Mouse (Mus musculus) stomach, embryonic 15.5 days (tissue): ENCODE results near the gene Kyat3. TPM values are rescaled to one million over a fixed set of nuclear protein-coding genes. Genes with fewer than 3 reads are reported as not detected.
"Not testable (repeated sequence)": the region's sequence is repeated elsewhere in the genome, so short reads cannot be mapped to it uniquely, and the experiment has no call there.

Source experiments
- ATAC-seq: fragments of 200-750 bp; cut with Nextera tagmentation; 2 replicates; pipeline ENCODE4 v1.8.0; 2017; ENCODE audit warnings: low read depth, moderate number of reproducible peaks, moderate TSS enrichment; ENCODE audit not compliant: insufficient read depth, low FRiP score
- H3K27ac ChIP-seq: fragments of 300-500 bp; sonication (generic); 2 replicates; pipeline ENCODE4 v1.5.1; 2015; ENCODE audit warnings: mild to moderate bottlenecking, inconsistent platforms
- H3K27me3 ChIP-seq: fragments of 300-500 bp; sonication (generic); replicated peaks from 2 replicates; pipeline ENCODE4 v1.6.1; 2015; ENCODE audit warnings: inconsistent platforms
- H3K36me3 ChIP-seq: fragments of 300-500 bp; sonication (generic); 2 replicates; pipeline ENCODE4 v1.6.1; 2015; ENCODE audit warnings: inconsistent platforms
- H3K4me1 ChIP-seq: fragments of 300-500 bp; sonication (generic); 2 replicates; pipeline ENCODE4 v1.6.1; 2015; ENCODE audit warnings: inconsistent platforms
- H3K4me2 ChIP-seq: fragments of 300-500 bp; sonication (generic); 2 replicates; pipeline ENCODE4 v1.6.1; 2015; ENCODE audit warnings: mild to moderate bottlenecking, inconsistent platforms
- H3K4me3 ChIP-seq: fragments of 300-500 bp; sonication (generic); replicated peaks from 2 replicates; pipeline ENCODE4 v1.5.1; 2015; ENCODE audit warnings: inconsistent platforms
- H3K9ac ChIP-seq: fragments of 300-500 bp; sonication (generic); 2 replicates; pipeline ENCODE4 v1.6.1; 2015; ENCODE audit warnings: inconsistent platforms
- H3K9me3 ChIP-seq: fragments of 300-500 bp; sonication (generic); 2 replicates; pipeline ENCODE4 v1.6.1; 2016; ENCODE audit warnings: inconsistent platforms
- WGBS: fragments of 180-500 bp; shearing (Covaris S2); methylation state at CpG from one replicate; pipeline ENCODE4 v1.1.7; 2015; 5-methylcytosine and 5-hydroxymethylcytosine counted together
- polyA plus RNA-seq: library from polyadenylated mRNA; unstranded; fragments of >200 nt; fragmentation: Nextera tagmentation; extraction: Ambion mirVana; gene quantifications from 2 replicates; pipeline ENCODE4 v1.2.1, GENCODE M21; 2015

Gene Kyat3
- polyA plus RNA-seq, 1 experiment from 2014 or later: 17.7 TPM

GRCm38 (mm10) chr3:142710360-142711007, 9.6 kb downstream of the Kyat3 start:
- 17% methylated on average over 10 of the region's 10 CpGs for WGBS
- no peaks in the 10 kb centered on the region for H3K4me1 ChIP-seq
- H3K4me2 ChIP-seq: no peak overlapping the region
- no peak overlapping the region for H3K9ac ChIP-seq
- no peak for ATAC-seq
- no peaks in the 10 kb centered on the region for H3K36me3 ChIP-seq
- H3K9me3 ChIP-seq: no peaks in the 10 kb centered on the region
- no peak overlapping the region for H3K4me3 ChIP-seq
- no peak overlapping the region for H3K27ac ChIP-seq
- no peaks in the 10 kb centered on the region for H3K27me3 ChIP-seq

GRCm38 (mm10) chr3:142711372-142711771, 10.5 kb downstream of the Kyat3 start:
- H3K9ac ChIP-seq: no peak overlapping the region
- H3K4me2 ChIP-seq: no peak overlapping the region
- no peaks in the 10 kb centered on the region for H3K36me3 ChIP-seq
- WGBS: 91% methylated on average over 5 of the region's 5 CpGs
- no peaks in the 10 kb centered on the region for H3K4me1 ChIP-seq
- H3K4me3 ChIP-seq: no peak overlapping the region
- H3K9me3 ChIP-seq: no peaks in the 10 kb centered on the region
- no peaks in the 10 kb centered on the region for H3K27me3 ChIP-seq
- H3K27ac ChIP-seq: no peak overlapping the region
- no peak for ATAC-seq

GRCm38 (mm10) chr3:142712401-142713040, 11.7 kb downstream of the Kyat3 start:
- not testable (repeated sequence) for H3K4me2 ChIP-seq, H3K27me3 ChIP-seq, H3K36me3 ChIP-seq, H3K9me3 ChIP-seq, ATAC-seq, H3K27ac ChIP-seq, H3K4me3 ChIP-seq, H3K9ac ChIP-seq, H3K4me1 ChIP-seq
- 88% methylated on average over 18 of the region's 18 CpGs for WGBS

- peak; percentile 85; the same call in 1 of the 2 replicates for ATAC-seq
- H3K27me3 ChIP-seq: no peaks in the 10 kb centered on the region
- no peaks in the 10 kb centered on the region for H3K4me1 ChIP-seq
- no peak overlapping the region; the same call in 1 of the 2 replicates for H3K27ac ChIP-seq
- no peak overlapping the region for H3K4me2 ChIP-seq
- 55% methylated on average over 2 of the region's 2 CpGs for WGBS
- no peak overlapping the region for H3K9ac ChIP-seq
- no peak overlapping the region for H3K4me3 ChIP-seq
- no peaks in the 10 kb centered on the region for H3K9me3 ChIP-seq
- 0 out of 2 replicates have a peak, but pooled peaks cover 4% of the 10 kb centered on the region for H3K36me3 ChIP-seq
These were observed 24.6 kb downstream of the Kyat3 start for GRCm38 (mm10) chr3:142725481-142725880.

GRCm38 (mm10) chr3:142725969-142726672, 25.3 kb downstream of the Kyat3 start:
- no peak overlapping the region for H3K27ac ChIP-seq
- H3K4me2 ChIP-seq: no peak overlapping the region
- 0 out of 2 replicates have a peak, but pooled peaks cover 4% of the 10 kb centered on the region for H3K36me3 ChIP-seq
- H3K27me3 ChIP-seq: no peaks in the 10 kb centered on the region
- no peak overlapping the region for H3K4me3 ChIP-seq
- WGBS: 81% methylated on average over 22 of the region's 22 CpGs
- 0 out of 2 replicates have a peak, but pooled peaks have one; percentile 35 for ATAC-seq
- H3K9ac ChIP-seq: no peak overlapping the region
- H3K4me1 ChIP-seq: no peaks in the 10 kb centered on the region
- H3K9me3 ChIP-seq: no peaks in the 10 kb centered on the region

GRCm38 (mm10) chr3:142734291-142734690, 33.4 kb downstream of the Kyat3 start:
- no peak overlapping the region for H3K9ac ChIP-seq
- H3K27me3 ChIP-seq: no peaks in the 10 kb centered on the region
- no peak overlapping the region for H3K4me2 ChIP-seq
- 49% methylated on average over 12 of the region's 12 CpGs for WGBS
- ATAC-seq: no peak
- no peak overlapping the region for H3K4me3 ChIP-seq
- H3K9me3 ChIP-seq: no peaks in the 10 kb centered on the region
- no peaks in the 10 kb centered on the region for H3K4me1 ChIP-seq
- no peak overlapping the region for H3K27ac ChIP-seq
- H3K36me3 ChIP-seq: no peaks in the 10 kb centered on the region

GRCm38 (mm10) chr3:142740896-142741295, 40.0 kb downstream of the Kyat3 start:
- no peak overlapping the region for H3K27ac ChIP-seq
- no peak overlapping the region for H3K9ac ChIP-seq
- H3K4me2 ChIP-seq: no peak overlapping the region
- no peaks in the 10 kb centered on the region for H3K36me3 ChIP-seq
- no peaks in the 10 kb centered on the region for H3K27me3 ChIP-seq
- no peaks in the 10 kb centered on the region for H3K9me3 ChIP-seq
- no peak overlapping the region for H3K4me3 ChIP-seq
- ATAC-seq: no peak
- H3K4me1 ChIP-seq: no peaks in the 10 kb centered on the region
- WGBS: 56% methylated on average over 7 of the region's 7 CpGs

GRCm38 (mm10) chr3:142743973-142744898, 43.4 kb downstream of the Kyat3 start:
- H3K27ac ChIP-seq: no peak overlapping the region
- H3K4me2 ChIP-seq: no peak overlapping the region
- no peak overlapping the region for H3K9ac ChIP-seq
- 0 out of 2 replicates have a peak, but pooled peaks have one; percentile 18 for ATAC-seq
- H3K36me3 ChIP-seq: no peaks in the 10 kb centered on the region
- no peaks in the 10 kb centered on the region for H3K4me1 ChIP-seq
- H3K4me3 ChIP-seq: no peak overlapping the region
- H3K27me3 ChIP-seq: no peaks in the 10 kb centered on the region
- WGBS: 58% methylated on average over 21 of the region's 21 CpGs
- no peaks in the 10 kb centered on the region for H3K9me3 ChIP-seq

GRCm38 (mm10) chr3:142745076-142745475, 44.2 kb downstream of the Kyat3 start:
- Histone ChIP-seq H3K4me1 (no peaks in the 10 kb centered on the region), H3K9me3 (no peaks in the 10 kb centered on the region), H3K9ac (no peak overlapping the region), H3K27me3 (no peaks in the 10 kb centered on the region), H3K36me3 (no peaks in the 10 kb centered on the region), H3K4me3 (no peak overlapping the region), H3K27ac (no peak overlapping the region), H3K4me2 (no peak overlapping the region)
- ATAC-seq: no peak
- WGBS: 95% methylated on average over 2 of the region's 2 CpGs

- no peak overlapping the region for H3K4me3 ChIP-seq
- H3K27ac ChIP-seq: no peak overlapping the region
- no peaks in the 10 kb centered on the region for H3K4me1 ChIP-seq
- no peaks in the 10 kb centered on the region for H3K36me3 ChIP-seq
- WGBS: 97% methylated on average over 7 of the region's 7 CpGs
- no peak for ATAC-seq
- no peaks in the 10 kb centered on the region for H3K9me3 ChIP-seq
- H3K27me3 ChIP-seq: no peaks in the 10 kb centered on the region
- no peak overlapping the region for H3K9ac ChIP-seq
- H3K4me2 ChIP-seq: no peak overlapping the region
These were observed 46.8 kb downstream of the Kyat3 start for GRCm38 (mm10) chr3:142747673-142748072.

- no peaks in the 10 kb centered on the region for H3K36me3 ChIP-seq
- WGBS: 82% methylated on average over 16 of the region's 16 CpGs
- H3K27ac ChIP-seq: no peak overlapping the region
- no peak overlapping the region for H3K4me2 ChIP-seq
- no peaks in the 10 kb centered on the region for H3K9me3 ChIP-seq
- no peaks in the 10 kb centered on the region for H3K4me1 ChIP-seq
- H3K4me3 ChIP-seq: no peak overlapping the region
- H3K27me3 ChIP-seq: no peaks in the 10 kb centered on the region
- H3K9ac ChIP-seq: no peak overlapping the region
- ATAC-seq: no peak
These were observed 48.3 kb downstream of the Kyat3 start for GRCm38 (mm10) chr3:142749131-142749530.
